Mouse (Mus musculus) layer of hippocampus, adult 18-20 months (tissue): ENCODE results near the gene Mylk. TPM values are rescaled to one million over a fixed set of nuclear protein-coding genes. Genes with fewer than 3 reads are reported as not detected.
A peak's percentile ranks its signal among the peaks of the same experiment; 100 is the strongest.

Experiments used
- DNase-seq, 2 experiments: peaks; one replicate each; pipeline ENCODE4 v3.0.0; 2022; ENCODE audit warnings: low spot score in 2 of 2
- total RNA-seq, 2 experiments: library from RNA; stranded (reverse); gene quantifications; 2 replicates each; pipeline ENCODE4 v1.2.3; 2021

The Mylk gene
- total RNA-seq, 2 experiments from 2014 or later = 13.8 to 14.8 TPM

GRCm38 (mm10) chr16:34975544-34975943 is 230.5 kb downstream of the Mylk start:
- no peak for DNase-seq

GRCm38 (mm10) chr16:34976630-34977029 is 231.6 kb downstream of the Mylk start:
- no peak for DNase-seq

- DNase-seq = no peak
Observed at GRCm38 (mm10) chr16:34978018-34978417, 233.0 kb downstream of the Mylk start.

- peak in 1 of 2 experiments; percentile 34 for DNase-seq
Observed at GRCm38 (mm10) chr16:34981009-34981408, 236.0 kb downstream of the Mylk start.

- peak in 1 of 2 experiments; percentile 73 for DNase-seq
Observed at GRCm38 (mm10) chr16:34984203-34985030, 239.4 kb downstream of the Mylk start.

- DNase-seq = no peak
Observed at GRCm38 (mm10) chr16:34985031-34985346, 240.0 kb downstream of the Mylk start.

GRCm38 (mm10) chr16:34986211-34986825 is 241.3 kb downstream of the Mylk start:
- DNase-seq = no peak

GRCm38 (mm10) chr16:34991365-34991764 is 246.4 kb downstream of the Mylk start:
- DNase-seq = no peak

- peak in 1 of 2 experiments; percentile 46 for DNase-seq
Observed at GRCm38 (mm10) chr16:34992854-34993253, 247.8 kb downstream of the Mylk start.

- DNase-seq = no peak
Observed at GRCm38 (mm10) chr16:34993694-34994330, 248.8 kb downstream of the Mylk start.

- DNase-seq = no peak
Observed at GRCm38 (mm10) chr16:34994641-34995141, 249.7 kb downstream of the Mylk start.

- peak; percentile 76 to 88 for DNase-seq
Observed at GRCm38 (mm10) chr16:34996133-34996532, 251.1 kb downstream of the Mylk start.

- no peak for DNase-seq
Observed at GRCm38 (mm10) chr16:34997052-34997451, 252.0 kb downstream of the Mylk start.

- no peak for DNase-seq
Observed at GRCm38 (mm10) chr16:34997576-34997975, 252.6 kb downstream of the Mylk start.

- no peak for DNase-seq
Observed at GRCm38 (mm10) chr16:34999016-34999415, 254.0 kb downstream of the Mylk start.

- DNase-seq = no peak
Observed at GRCm38 (mm10) chr16:34999986-35000385, 255.0 kb downstream of the Mylk start.

- DNase-seq = no peak
Observed at GRCm38 (mm10) chr16:35000923-35001560, 256.0 kb downstream of the Mylk start.

GRCm38 (mm10) chr16:35004356-35004755 is 259.3 kb downstream of the Mylk start:
- DNase-seq = no peak

GRCm38 (mm10) chr16:35004756-35005155 is 259.7 kb downstream of the Mylk start:
- DNase-seq = no peak

- DNase-seq = no peak
Observed at GRCm38 (mm10) chr16:35006251-35006650, 261.2 kb downstream of the Mylk start.

- no peak for DNase-seq
Observed at GRCm38 (mm10) chr16:35007361-35007760, 262.4 kb downstream of the Mylk start.

- no peak for DNase-seq
Observed at GRCm38 (mm10) chr16:35008447-35008846, 263.4 kb downstream of the Mylk start.
